Mouse (Mus musculus) megakaryocyte progenitor cell, adult 5-6 weeks (primary cell): ENCODE data around the gene 1700001K19Rik. TPM values are rescaled to one million over a fixed set of nuclear protein-coding genes. Genes with fewer than 3 reads are reported as not detected.
"Not testable (repeated sequence)": the region's sequence is repeated elsewhere in the genome, so short reads cannot be mapped to it uniquely, and the experiment has no call there.

Experiments used
- ATAC-seq: replicated peaks from 2 replicates; pipeline ENCODE4 v1.8.0; 2016; ENCODE audit warnings: mild to moderate bottlenecking, moderate TSS enrichment, inconsistent platforms; ENCODE audit not compliant: poor library complexity
- total RNA-seq, 2 experiments: library from RNA; stranded (forward) in 1 of 2; stranded (reverse) in 1 of 2; fragments of 157-497, 149-512 nt in 1 of 2; fragments of 200-1000 nt in 1 of 2; gene quantifications; 2 replicates each; pipeline versions ENCODE4 v1.2.3 to v1.2.4; 2015 to 2017

The 1700001K19Rik gene
- total RNA-seq, 2 experiments from 2014 or later = not detected

GRCm38 (mm10) chr12:110696173-110696974 is 14.0 kb upstream of the 1700001K19Rik start:
- ATAC-seq = peak; percentile 53

- peak; percentile 24 for ATAC-seq
Measured at GRCm38 (mm10) chr12:110695676-110696171, 13.3 kb upstream of the 1700001K19Rik start.

GRCm38 (mm10) chr12:110693378-110693777 is 11.0 kb upstream of the 1700001K19Rik start:
- ATAC-seq = not testable (repeated sequence)

- peak; percentile 27 for ATAC-seq
Measured at GRCm38 (mm10) chr12:110689919-110690643, 7.7 kb upstream of the 1700001K19Rik start.

- ATAC-seq = not testable (repeated sequence)
Measured at GRCm38 (mm10) chr12:110688921-110689320, 6.5 kb upstream of the 1700001K19Rik start.

- ATAC-seq = peak; percentile 45
Measured at GRCm38 (mm10) chr12:110687894-110688734, 5.7 kb upstream of the 1700001K19Rik start.

- no peak for ATAC-seq
Measured at GRCm38 (mm10) chr12:110683580-110683979, 1.2 kb upstream of the 1700001K19Rik start.

GRCm38 (mm10) chr12:110681878-110682277 is 541 bp downstream of the 1700001K19Rik start:
- peak; percentile 47 for ATAC-seq

GRCm38 (mm10) chr12:110681191-110681590 is 1.2 kb downstream of the 1700001K19Rik start:
- no peak for ATAC-seq

- ATAC-seq = peak; percentile 71
Measured at GRCm38 (mm10) chr12:110674243-110674642, 8.2 kb downstream of the 1700001K19Rik start.

- peak; percentile 29; the same call in 1 of the 2 replicates for ATAC-seq
Measured at GRCm38 (mm10) chr12:110667466-110668077, 14.8 kb downstream of the 1700001K19Rik start.

GRCm38 (mm10) chr12:110661746-110662145 is 20.7 kb downstream of the 1700001K19Rik start:
- ATAC-seq = no peak

GRCm38 (mm10) chr12:110651464-110651863 is 31.0 kb downstream of the 1700001K19Rik start:
- no peak for ATAC-seq

- ATAC-seq = no peak
Measured at GRCm38 (mm10) chr12:110650241-110650641, 32.2 kb downstream of the 1700001K19Rik start.

- no peak for ATAC-seq
Measured at GRCm38 (mm10) chr12:110637507-110638114, 44.8 kb downstream of the 1700001K19Rik start.

- no peak for ATAC-seq
Measured at GRCm38 (mm10) chr12:110636293-110636692, 46.1 kb downstream of the 1700001K19Rik start.

GRCm38 (mm10) chr12:110630056-110630455 is 52.4 kb downstream of the 1700001K19Rik start:
- no peak for ATAC-seq
